Mouse (Mus musculus) CH12.LX (cell line): ENCODE measurements at regions not wholly inside any gene's neighbourhood (a gene's known extent, or its start where the extent isn't known, plus 50 kb on each side); places are given as distances from the start of the nearest gene placed in this dataset.

Experiments used
- DNase-seq: peaks from one replicate; pipeline ENCODE4 v3.0.0-alpha.2; 2013; ENCODE audit errors: extremely low read depth
- H3K27ac ChIP-seq: 2 replicates; pipeline ENCODE4 v1.5.1; 2012; ENCODE audit warnings: low read depth, mild to moderate bottlenecking, control low read depth, moderate library complexity; ENCODE audit not compliant: insufficient read depth
- H3K27me3 ChIP-seq: replicated peaks from 2 replicates; pipeline ENCODE3; 2012; ENCODE audit warnings: inconsistent platforms
- H3K36me3 ChIP-seq, 2 experiments: replicated peaks in 1 of 2; 2 replicates each; pipeline versions ENCODE3 to v1.6.1; 2012; ENCODE audit warnings: inconsistent platforms in 1 of 2, low read length in 1 of 2, mild to moderate bottlenecking in 1 of 2, mixed read lengths in 1 of 2, moderate library complexity in 1 of 2; ENCODE audit not compliant: control insufficient read depth in 1 of 2, insufficient read depth in 1 of 2
- H3K4me1 ChIP-seq, 2 experiments: 2 replicates each; pipeline ENCODE4 v1.6.1; 2012; ENCODE audit warnings: inconsistent platforms in 1 of 2, moderate library complexity in 1 of 2; ENCODE audit not compliant: insufficient read depth in 2 of 2, control insufficient read depth in 1 of 2
- H3K4me2 ChIP-seq: 2 replicates; pipeline ENCODE4 v1.6.1; 2012; ENCODE audit warnings: low read depth, mild to moderate bottlenecking, control low read depth; ENCODE audit not compliant: poor library complexity, insufficient read depth, severe bottlenecking
- H3K4me3 ChIP-seq, 3 experiments: fragments of 150-350 bp in 1 of 3; sonication (generic) in 1 of 3; replicated peaks in 1 of 3; 2 replicates each; pipeline versions ENCODE3 to v1.5.1; 2011 to 2012; ENCODE audit warnings: low read depth in 2 of 3, low read length in 2 of 3, mild to moderate bottlenecking in 2 of 3, moderate library complexity in 2 of 3, control low read depth in 1 of 3, improper control_type of control experiment in 1 of 3, inconsistent platforms in 1 of 3, mixed read lengths in 1 of 3; ENCODE audit not compliant: poor library complexity in 1 of 3
- H3K79me2 ChIP-seq: replicated peaks from 2 replicates; pipeline ENCODE4 v1.6.1; 2012; ENCODE audit warnings: mild to moderate bottlenecking, moderate library complexity; ENCODE audit not compliant: control insufficient read depth, poor library complexity, insufficient read depth, severe bottlenecking; ENCODE audit errors: extremely low read depth
- H3K9ac ChIP-seq: 2 replicates; pipeline ENCODE4 v1.6.1; 2012; ENCODE audit warnings: low read depth, mild to moderate bottlenecking, control low read depth, moderate library complexity; ENCODE audit not compliant: insufficient read depth
- H3K9me3 ChIP-seq: replicated peaks from 2 replicates; pipeline ENCODE3; 2012; ENCODE audit warnings: low read length, inconsistent platforms, mixed read lengths
- CTCF ChIP-seq, 2 experiments: IDR thresholded peaks in 1 of 2; conservative IDR thresholded peaks in 1 of 2; 2 replicates each; pipeline ENCODE4 v1.5.1; 2011 to 2012; ENCODE audit warnings: low read depth in 2 of 2, low read length in 2 of 2, improper control_type of control experiment in 1 of 2, inconsistent platforms in 1 of 2, mild to moderate bottlenecking in 1 of 2, moderate library complexity in 1 of 2
- E2F4 ChIP-seq: IDR thresholded peaks from 2 replicates; pipeline ENCODE4 v1.6.1; 2011; ENCODE audit warnings: low read depth, low read length, improper control_type of control experiment; ENCODE audit not compliant: insufficient replicate concordance
- ELF1 ChIP-seq: IDR thresholded peaks from 2 replicates; pipeline ENCODE4 v1.6.1; 2014; ENCODE audit warnings: low read depth, mild to moderate bottlenecking, inconsistent platforms, low read length, improper control_type of control experiment
- ETS1 ChIP-seq: conservative IDR thresholded peaks from 2 replicates; pipeline ENCODE4 v1.6.1; 2012; ENCODE audit warnings: low read depth, mild to moderate bottlenecking, inconsistent platforms, low read length, improper control_type of control experiment, moderate library complexity
- GABPA ChIP-seq: IDR thresholded peaks from 2 replicates; pipeline ENCODE4 v1.6.1; 2012; ENCODE audit warnings: low read depth, low read length, improper control_type of control experiment, inconsistent platforms; ENCODE audit not compliant: insufficient replicate concordance
- HCFC1 ChIP-seq: IDR thresholded peaks from 2 replicates; pipeline ENCODE4 v1.6.1; 2012; ENCODE audit warnings: low read depth, mild to moderate bottlenecking, inconsistent platforms, low read length, improper control_type of control experiment
- IRF4 ChIP-seq: IDR thresholded peaks from 2 replicates; pipeline ENCODE4 v1.6.1; 2014; ENCODE audit warnings: low read depth, mild to moderate bottlenecking, inconsistent platforms, low read length, improper control_type of control experiment
- JUN ChIP-seq: IDR thresholded peaks from 2 replicates; pipeline ENCODE4 v1.6.1; 2011; ENCODE audit warnings: low read depth, mild to moderate bottlenecking, low read length, improper control_type of control experiment, moderate library complexity; ENCODE audit not compliant: insufficient read depth
- KAT2A ChIP-seq: IDR thresholded peaks from 2 replicates; pipeline ENCODE4 v1.6.1; 2012; ENCODE audit warnings: low read length, improper control_type of control experiment, inconsistent platforms; ENCODE audit not compliant: insufficient replicate concordance
- MAZ ChIP-seq: IDR thresholded peaks from 2 replicates; pipeline ENCODE4 v1.6.1; 2012; ENCODE audit warnings: low read depth, mild to moderate bottlenecking, inconsistent platforms, low read length, improper control_type of control experiment, moderate library complexity
- MEF2A ChIP-seq: IDR thresholded peaks from 2 replicates; pipeline ENCODE4 v1.6.1; 2014; ENCODE audit warnings: low read depth, mild to moderate bottlenecking, inconsistent platforms, low read length, improper control_type of control experiment, borderline replicate concordance
- MXI1 ChIP-seq: IDR thresholded peaks from 2 replicates; pipeline ENCODE4 v1.6.1; 2011; ENCODE audit warnings: mild to moderate bottlenecking, low read depth, low read length, improper control_type of control experiment
- NELFE ChIP-seq: IDR thresholded peaks from 2 replicates; pipeline ENCODE4 v1.6.1; 2011; ENCODE audit warnings: low read depth, low read length, improper control_type of control experiment
- PAX5 ChIP-seq: IDR thresholded peaks from 2 replicates; pipeline ENCODE4 v1.6.1; 2012; ENCODE audit warnings: low read length, inconsistent platforms, mixed read lengths
- POLR2A ChIP-seq: IDR thresholded peaks from 2 replicates; pipeline ENCODE4 v1.6.1; 2011; ENCODE audit warnings: low read depth, mild to moderate bottlenecking, improper control_type of control experiment, low read length
- POLR2AphosphoS2 ChIP-seq: IDR thresholded peaks from 2 replicates; pipeline ENCODE4 v1.6.1; 2011; ENCODE audit warnings: low read depth, low read length, improper control_type of control experiment
- RAD21 ChIP-seq: IDR thresholded peaks from 2 replicates; pipeline ENCODE4 v1.6.1; 2011; ENCODE audit warnings: low read depth, mild to moderate bottlenecking, low read length, improper control_type of control experiment, moderate library complexity
- SMC3 ChIP-seq: IDR thresholded peaks from 2 replicates; pipeline ENCODE4 v1.6.1; 2011; ENCODE audit warnings: low read depth, low read length, improper control_type of control experiment
- TCF12 ChIP-seq: IDR thresholded peaks from 2 replicates; pipeline ENCODE4 v1.6.1; 2014; ENCODE audit warnings: low read depth, mild to moderate bottlenecking, inconsistent platforms, low read length, improper control_type of control experiment
- USF1 ChIP-seq: IDR thresholded peaks from 2 replicates; pipeline ENCODE4 v1.6.1; 2014; ENCODE audit warnings: low read depth, mild to moderate bottlenecking, inconsistent platforms, low read length, improper control_type of control experiment
- USF2 ChIP-seq: conservative IDR thresholded peaks from 2 replicates; pipeline ENCODE4 v1.6.1; 2011; ENCODE audit warnings: low read depth, low read length, improper control_type of control experiment
- ZKSCAN1 ChIP-seq: IDR thresholded peaks from 2 replicates; pipeline ENCODE4 v1.6.1; 2012; ENCODE audit warnings: low read depth, inconsistent platforms, low read length, improper control_type of control experiment, borderline replicate concordance
- ZNF384 ChIP-seq: IDR thresholded peaks from 2 replicates; pipeline ENCODE4 v1.6.1; 2012; ENCODE audit warnings: low read depth, low read length, improper control_type of control experiment, inconsistent platforms
- dilution Hi-C: fragments of 300-500 bp; cut with MboI; formaldehyde crosslinking; loops from 2 replicates; pipeline ENCODE4 v1.14.3; 2020; ENCODE audit warnings: low sequenced_read_pairs; ENCODE audit not compliant: extremely low pct_unique_long_range_greater_than_20kb, extremely low pct_ligation_motif_present
- in situ Hi-C: fragments of 300-500 bp; cut with MboI; formaldehyde crosslinking; loops from 3 replicates; pipeline ENCODE4 v1.14.3; 2019; ENCODE audit warnings: low sequenced_read_pairs, low pct_ligation_motif_present, low pct_unique_long_range_greater_than_20kb, mixed read lengths

GRCm38 (mm10) chrX:11387200-11387940 lies 59.7 kb downstream of the H2al1j start:
- dilution Hi-C loops = no loop called here
- Histone ChIP-seq H3K79me2 (no peaks in the 10 kb centered on the region), H3K4me3 (no peak overlapping the region)
- no peak for TF ChIP-seq CTCF (conservative IDR thresholded peaks at IDR 0.05 in 1 of 2, IDR thresholded peaks at IDR 0.05 in 1 of 2; ENCODE audit: low read depth in 2 of 2, low read length in 2 of 2)
- no peak for TF ChIP-seq PAX5
- TF ChIP-seq MEF2A = no peak
- no peak for TF ChIP-seq ETS1
- no peak for TF ChIP-seq JUN
- TF ChIP-seq ZNF384 = no peak
- no peak for TF ChIP-seq MXI1
- TF ChIP-seq TCF12 = no peak
- TF ChIP-seq MAZ = no peak
- no peak for TF ChIP-seq ELF1
- no peak for TF ChIP-seq POLR2AphosphoS2
- no peak for TF ChIP-seq IRF4
- TF ChIP-seq GABPA = no peak
- TF ChIP-seq ZKSCAN1 = no peak
- TF ChIP-seq POLR2A = no peak
- TF ChIP-seq USF1 = no peak
- TF ChIP-seq, all 38 proteins: peak for 0
- Histone ChIP-seq H3K4me2 (no peak overlapping the region), H3K27ac (no peak overlapping the region), H3K36me3 (no peaks in the 10 kb centered on the region), H3K9me3 (no peaks in the 10 kb centered on the region), H3K9ac (no peak overlapping the region), H3K4me1 (no peaks in the 10 kb centered on the region), H3K27me3 (no peaks in the 10 kb centered on the region)
- DNase-seq = no peak
- in situ Hi-C loops = no loop called here

- no peak for TF ChIP-seq IRF4
- TF ChIP-seq SMC3 = no peak
- no peak for TF ChIP-seq RAD21
- no peak for TF ChIP-seq NELFE
- no peak for TF ChIP-seq HCFC1
- no peak for TF ChIP-seq E2F4
- no peak for TF ChIP-seq KAT2A
- TF ChIP-seq TCF12 = no peak
- TF ChIP-seq USF2 = no peak
- dilution Hi-C loops (no loop called here), in situ Hi-C loops (no loop called here)
- no peak overlapping the region for H3K27ac ChIP-seq
- H3K27me3 ChIP-seq = no peaks in the 10 kb centered on the region
- no peaks in the 10 kb centered on the region for H3K79me2 ChIP-seq
- H3K9ac ChIP-seq = no peak overlapping the region
- no peak overlapping the region for H3K4me3 ChIP-seq
- no peak overlapping the region for H3K4me2 ChIP-seq
- H3K4me1 ChIP-seq = no peaks in the 10 kb centered on the region
- H3K36me3 ChIP-seq = no peaks in the 10 kb centered on the region
- no peak for DNase-seq
- H3K9me3 ChIP-seq = no peaks in the 10 kb centered on the region
Observed at GRCm38 (mm10) chrX:11388860-11389259, 61.2 kb downstream of the H2al1j start.
